Mouse (Mus musculus) liver (tissue): Measurements from ENCODE around the gene Zfp683.

ENCODE experiments used
- DNase-seq: peaks from one replicate; pipeline ENCODE4 v3.0.0-alpha.2; 2020; ENCODE audit warnings: mixed read lengths

The Zfp683 gene

GRCm38 (mm10) chr4:134052560-134052959, 1.1 kb upstream of the Zfp683 start:
- DNase-seq = peak; percentile 36

GRCm38 (mm10) chr4:134058166-134058715, 4.6 kb downstream of the Zfp683 start:
- DNase-seq = no peak

GRCm38 (mm10) chr4:134058908-134059307, 5.3 kb downstream of the Zfp683 start:
- no peak for DNase-seq

GRCm38 (mm10) chr4:134060135-134060865, 6.7 kb downstream of the Zfp683 start, which contains the start of gene Crybg2:
TSS of gene Crybg2 (plus strand) at chr4:134060815.
- DNase-seq = no peak

- DNase-seq = no peak
Measured at GRCm38 (mm10) chr4:134061166-134061830, 7.7 kb downstream of the Zfp683 start.

- no peak for DNase-seq
Measured at GRCm38 (mm10) chr4:134061944-134062446, 8.4 kb downstream of the Zfp683 start.

- no peak for DNase-seq
Measured at GRCm38 (mm10) chr4:134062561-134062960, 8.9 kb downstream of the Zfp683 start.

- DNase-seq = no peak
Measured at GRCm38 (mm10) chr4:134065431-134066004, 11.9 kb downstream of the Zfp683 start.

GRCm38 (mm10) chr4:134067383-134067782, 13.7 kb downstream of the Zfp683 start:
- DNase-seq = no peak

GRCm38 (mm10) chr4:134067833-134068544, 14.4 kb downstream of the Zfp683 start:
- DNase-seq = no peak

- DNase-seq = no peak
Measured at GRCm38 (mm10) chr4:134068793-134069580, 15.3 kb downstream of the Zfp683 start.

GRCm38 (mm10) chr4:134078694-134079093, 25.1 kb downstream of the Zfp683 start:
- DNase-seq = peak; percentile 57

GRCm38 (mm10) chr4:134080674-134081073, 27.0 kb downstream of the Zfp683 start:
- no peak for DNase-seq

GRCm38 (mm10) chr4:134081730-134082386, 28.2 kb downstream of the Zfp683 start:
- DNase-seq = peak; percentile 85

- DNase-seq = no peak
Measured at GRCm38 (mm10) chr4:134082460-134082859, 28.8 kb downstream of the Zfp683 start.

- no peak for DNase-seq
Measured at GRCm38 (mm10) chr4:134084999-134085398, 31.4 kb downstream of the Zfp683 start.

- peak; percentile 42 for DNase-seq
Measured at GRCm38 (mm10) chr4:134087412-134087811, 33.8 kb downstream of the Zfp683 start.

- no peak for DNase-seq
Measured at GRCm38 (mm10) chr4:134089029-134089428, 35.4 kb downstream of the Zfp683 start.

- no peak for DNase-seq
Measured at GRCm38 (mm10) chr4:134090521-134091224, 37.0 kb downstream of the Zfp683 start.

GRCm38 (mm10) chr4:134091225-134091529, 37.5 kb downstream of the Zfp683 start:
- DNase-seq = no peak
